Mouse (Mus musculus) bone marrow macrophage, adult 2 months (primary cell): ENCODE data around the gene Tmem120b.

Source experiments
- CTCF ChIP-seq: IDR thresholded peaks from 2 replicates; pipeline ENCODE4 v1.5.1; 2012; ENCODE audit warnings: low read depth, mild to moderate bottlenecking, low read length, moderate library complexity
- POLR2A ChIP-seq: IDR thresholded peaks from 2 replicates; pipeline ENCODE4 v1.6.1; 2012; ENCODE audit warnings: mild to moderate bottlenecking, low read depth, low read length, borderline replicate concordance

- TF ChIP-seq CTCF (no peak), POLR2A (no peak)
Measured at GRCm38 (mm10) chr5:123046916-123047315, 21.3 kb upstream of the Tmem120b start, which contains the start of gene Morn3.
